Mouse (Mus musculus) C2C12 (cell line): ENCODE data around the gene Ppp1r9b.

Experiments used
- CEBPB ChIP-seq: IDR thresholded peaks from one replicate; pipeline ENCODE4 v1.6.1; 2011; ENCODE audit warnings: low read depth, mild to moderate bottlenecking, control low read depth, moderate library complexity
- CTCF ChIP-seq: IDR thresholded peaks from one replicate; pipeline ENCODE4 v1.5.1; 2011; ENCODE audit not compliant: control insufficient read depth, insufficient read depth, insufficient read length
- FOSL1 ChIP-seq: IDR thresholded peaks from one replicate; pipeline ENCODE4 v1.8.0; 2011; ENCODE audit warnings: mild to moderate bottlenecking, low read length; ENCODE audit not compliant: poor library complexity, insufficient read depth, severe bottlenecking
- MAX ChIP-seq: IDR thresholded peaks from one replicate; pipeline ENCODE4 v1.6.1; 2011; ENCODE audit warnings: mild to moderate bottlenecking, control low read depth
- MYOD1 ChIP-seq: IDR thresholded peaks from one replicate; pipeline ENCODE4 v1.6.1; 2011; ENCODE audit warnings: low read depth; ENCODE audit not compliant: control insufficient read depth, insufficient read length
- MYOG ChIP-seq: IDR thresholded peaks from one replicate; pipeline ENCODE4 v1.6.1; 2011; ENCODE audit not compliant: control insufficient read depth, insufficient read length; ENCODE audit errors: extremely low read depth
- USF1 ChIP-seq: IDR thresholded peaks from one replicate; pipeline ENCODE4 v1.6.1; 2011; ENCODE audit warnings: low read depth, mild to moderate bottlenecking, control low read depth, moderate library complexity

DNA sequence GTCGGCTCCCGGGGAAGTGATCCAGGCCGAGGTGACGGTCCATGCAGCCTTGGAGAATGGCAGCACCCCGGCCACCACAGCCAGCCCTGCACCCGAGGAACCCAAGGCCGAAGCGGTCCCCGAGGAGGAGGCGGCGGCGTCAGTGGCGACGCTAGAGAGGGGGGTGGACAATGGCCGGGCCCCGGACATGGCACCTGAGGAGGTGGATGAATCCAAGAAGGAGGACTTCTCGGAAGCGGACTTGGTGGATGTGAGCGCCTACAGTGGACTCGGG is 1.6 kb downstream of the Ppp1r9b start:
- no peak for TF ChIP-seq CTCF
- no peak for TF ChIP-seq MYOD1
- TF ChIP-seq MAX, result no peak
- TF ChIP-seq USF1, result no peak
- no peak for TF ChIP-seq CEBPB
- TF ChIP-seq MYOG, result no peak
- TF ChIP-seq FOSL1, result no peak
